Mouse (Mus musculus): ENCODE results near the gene Nup107.

DNA sequence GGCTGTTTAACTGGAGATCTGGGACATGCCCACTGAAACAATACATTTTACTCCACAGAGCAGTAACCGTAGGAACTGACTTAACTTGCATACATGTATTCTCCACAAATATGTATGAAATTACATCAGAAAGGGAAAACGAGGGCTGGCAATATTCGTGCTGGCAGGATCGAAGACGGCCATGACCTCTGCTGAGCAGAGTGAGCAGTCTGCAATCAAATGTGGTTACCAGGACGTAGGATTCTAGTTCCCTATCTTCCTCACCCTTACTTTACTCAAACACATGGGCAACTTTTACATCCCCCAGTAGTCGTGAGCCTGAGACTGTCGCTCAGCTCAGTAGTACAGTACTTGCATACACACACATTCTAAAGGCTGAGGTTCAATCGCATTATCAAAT is 83.6 kb downstream of the Nup107 start:
- TF ChIP-seq POLR2A (IDR thresholded peaks at IDR 0.05; ENCODE audit: insufficient read depth, low read length) (no peak), CTCF (IDR thresholded peaks at IDR 0.05; ENCODE audit: low read depth, low read length) (no peak)
